Mouse (Mus musculus): ENCODE data around the gene Rbms3. TPM values are rescaled to one million over a fixed set of nuclear protein-coding genes. Genes with fewer than 3 reads are reported as not detected.

Rbms3 gene
- polyA plus RNA-seq, 1 experiment from 2014 or later, result 45.9 TPM

DNA sequence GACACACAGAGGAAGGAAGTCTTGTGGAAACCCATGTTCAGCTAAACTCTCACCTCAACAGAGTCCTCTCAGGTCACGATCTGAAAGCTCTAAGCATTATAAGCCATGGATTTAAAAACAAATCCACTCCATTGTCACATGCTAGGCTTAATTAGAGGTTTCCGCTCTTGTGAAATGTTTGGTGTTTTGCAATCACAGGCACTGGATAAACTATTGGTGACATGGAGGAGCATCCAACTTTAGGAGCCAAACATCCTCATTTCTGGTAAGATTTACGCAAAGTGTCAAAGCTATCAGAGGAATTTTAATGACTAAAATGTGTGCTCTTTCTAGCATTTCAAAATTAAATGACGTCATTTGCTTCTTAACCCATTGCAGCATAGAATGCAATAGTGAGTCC is 821.3 kb downstream of the Rbms3 start:
- DNase-seq (ENCODE audit: low spot score), result peak; percentile 16
- Histone ChIP-seq H3K4me2 (ENCODE audit: low read depth, low read length) (no peak overlapping the region), H3K4me3 (ENCODE audit: low read depth, low read length) (no peak overlapping the region), H3K4me1 (ENCODE audit: control insufficient read depth, insufficient read depth, low read length) (peaks cover 8% of the 10 kb centered on the region), H3K9ac (replicated peaks; ENCODE audit: low read length) (no peak overlapping the region), H3K9me3 (replicated peaks; ENCODE audit: control insufficient read depth, low read length) (no peaks in the 10 kb centered on the region), H3K27me3 (ENCODE audit: control insufficient read depth, insufficient read depth, low read length) (no peaks in the 10 kb centered on the region), H3K27ac (replicated peaks; ENCODE audit: low read depth, low read length) (peak overlapping the region; percentile 75; the same call in 1 of the 2 replicates), H3K36me3 (replicated peaks; ENCODE audit: control insufficient read depth, insufficient read depth, low read depth, low read length) (no peaks in the 10 kb centered on the region)
- ATAC-seq (replicated peaks; ENCODE audit: insufficient number of reproducible peaks, low FRiP score, low TSS enrichment, low read depth), result no peak
- 64% methylated on average over 4 of the region's 4 CpGs for WGBS

DNA sequence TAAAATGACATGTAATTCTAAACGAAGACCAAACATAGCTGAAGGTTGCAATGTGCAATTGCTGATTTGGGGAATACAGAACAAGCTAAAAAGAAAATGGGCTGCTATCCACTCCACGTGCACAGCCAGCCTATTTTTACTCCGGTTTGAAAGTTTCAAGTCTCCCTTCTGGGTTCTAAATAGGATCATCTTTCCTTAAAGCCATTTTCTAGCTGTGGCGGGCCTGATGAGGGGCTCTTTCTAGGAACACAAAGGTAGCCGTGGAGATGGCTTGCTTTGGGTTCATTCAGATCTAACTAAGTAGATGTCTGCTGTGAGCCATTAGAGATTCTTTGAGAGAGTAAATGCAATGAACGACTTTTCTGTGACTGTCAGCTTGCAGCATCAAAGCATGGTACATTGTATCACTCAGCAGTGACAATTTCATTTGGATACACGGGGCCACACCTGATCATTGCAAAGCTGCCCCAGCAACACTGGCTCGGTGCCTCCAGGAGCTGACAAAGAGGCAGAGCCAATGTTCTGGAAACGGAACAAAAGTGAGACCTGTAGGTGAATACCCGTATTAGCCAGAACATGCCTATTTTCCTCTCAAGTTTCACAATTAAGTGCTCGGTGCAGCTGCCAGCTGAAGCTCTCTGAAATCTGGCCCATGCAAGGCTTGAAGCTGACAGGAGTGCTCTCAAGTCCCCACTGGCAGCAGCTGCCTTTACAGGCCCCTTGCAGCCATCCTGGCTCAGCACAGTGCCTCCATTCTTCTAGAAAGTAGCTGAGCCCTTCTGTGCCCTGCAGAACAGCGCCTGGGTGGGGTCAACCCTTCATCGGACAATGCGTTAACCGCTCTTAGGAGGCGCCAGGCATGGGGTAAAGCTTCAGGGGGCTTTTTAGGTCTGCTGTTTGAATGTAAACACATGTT is 822.3 kb downstream of the Rbms3 start:
- Histone ChIP-seq H3K27ac (replicated peaks; ENCODE audit: low read depth, low read length) (peak overlapping the region; percentile 75), H3K27me3 (ENCODE audit: control insufficient read depth, insufficient read depth, low read length) (no peaks in the 10 kb centered on the region), H3K9ac (replicated peaks; ENCODE audit: low read length) (no peak overlapping the region), H3K4me3 (ENCODE audit: low read depth, low read length) (no peak overlapping the region), H3K4me2 (ENCODE audit: low read depth, low read length) (no peak overlapping the region), H3K9me3 (replicated peaks; ENCODE audit: control insufficient read depth, low read length) (no peaks in the 10 kb centered on the region), H3K36me3 (replicated peaks; ENCODE audit: control insufficient read depth, insufficient read depth, low read depth, low read length) (no peaks in the 10 kb centered on the region), H3K4me1 (ENCODE audit: control insufficient read depth, insufficient read depth, low read length) (peaks cover 8% of the 10 kb centered on the region)
- DNase-seq (ENCODE audit: low spot score), result peak; percentile 77
- WGBS, result 20% methylated on average over 16 of the region's 16 CpGs
- peak; percentile 84 for ATAC-seq (replicated peaks; ENCODE audit: insufficient number of reproducible peaks, low FRiP score, low TSS enrichment, low read depth)

DNA sequence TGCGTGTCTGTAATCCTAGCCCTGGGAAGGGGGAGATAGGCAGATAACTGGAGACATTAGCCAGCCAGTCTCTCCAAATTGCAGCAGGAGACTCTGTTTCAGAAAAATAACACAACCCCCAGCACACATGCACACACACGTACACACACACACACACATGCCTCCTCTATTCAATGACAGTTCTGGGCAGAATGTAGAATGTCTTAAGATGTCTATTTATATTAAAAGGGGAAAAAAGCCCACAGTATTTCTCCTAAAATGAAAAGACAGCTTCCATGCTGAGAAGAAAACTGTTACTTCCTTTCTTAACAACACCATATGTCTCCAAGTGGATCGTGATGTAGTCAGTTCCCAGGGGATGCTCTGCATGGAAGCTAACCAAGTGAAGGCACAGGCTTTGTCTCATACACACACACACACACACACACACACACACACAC is 826.4 kb downstream of the Rbms3 start:
- Histone ChIP-seq H3K4me1 (ENCODE audit: control insufficient read depth, insufficient read depth, low read length) (peaks cover 7% of the 10 kb centered on the region), H3K9ac (replicated peaks; ENCODE audit: low read length) (no peak overlapping the region), H3K27ac (replicated peaks; ENCODE audit: low read depth, low read length) (no peak overlapping the region), H3K27me3 (ENCODE audit: control insufficient read depth, insufficient read depth, low read length) (no peaks in the 10 kb centered on the region), H3K4me3 (ENCODE audit: low read depth, low read length) (no peak overlapping the region), H3K4me2 (ENCODE audit: low read depth, low read length) (no peak overlapping the region), H3K36me3 (replicated peaks; ENCODE audit: control insufficient read depth, insufficient read depth, low read depth, low read length) (no peaks in the 10 kb centered on the region), H3K9me3 (replicated peaks; ENCODE audit: control insufficient read depth, low read length) (no peaks in the 10 kb centered on the region)
- ATAC-seq (replicated peaks; ENCODE audit: insufficient number of reproducible peaks, low FRiP score, low TSS enrichment, low read depth), result no peak
- DNase-seq (ENCODE audit: low spot score), result no peak
- 73% methylated on average over 3 of the region's 3 CpGs for WGBS

DNA sequence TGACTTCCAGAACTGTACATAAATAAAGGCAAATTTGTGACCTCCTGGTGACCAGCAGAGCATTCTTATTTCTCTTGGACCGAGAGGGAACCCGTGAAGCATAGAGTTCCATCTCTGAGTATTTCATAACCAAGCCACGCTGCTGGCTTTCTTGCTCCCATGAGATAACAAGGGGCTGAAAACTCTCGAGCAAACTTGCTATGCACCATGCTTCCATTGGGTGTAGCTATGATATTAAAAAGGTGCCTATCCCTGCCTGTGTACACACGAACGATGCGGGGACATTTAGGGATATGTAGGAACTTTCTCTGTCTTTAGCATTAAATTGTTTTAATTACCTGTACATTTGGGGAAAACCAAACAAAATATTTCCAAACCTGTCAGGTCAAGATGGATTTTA is 827.1 kb downstream of the Rbms3 start:
- no peak for ATAC-seq (replicated peaks; ENCODE audit: insufficient number of reproducible peaks, low FRiP score, low TSS enrichment, low read depth)
- no peaks in the 10 kb centered on the region for H3K36me3 ChIP-seq (replicated peaks; ENCODE audit: control insufficient read depth, insufficient read depth, low read depth, low read length)
- no peak overlapping the region for H3K4me2 ChIP-seq (ENCODE audit: low read depth, low read length)
- H3K4me1 ChIP-seq (ENCODE audit: control insufficient read depth, insufficient read depth, low read length), result peaks cover 2% of the 10 kb centered on the region
- no peak overlapping the region for H3K27ac ChIP-seq (replicated peaks; ENCODE audit: low read depth, low read length)
- H3K9ac ChIP-seq (replicated peaks; ENCODE audit: low read length), result no peak overlapping the region
- H3K9me3 ChIP-seq (replicated peaks; ENCODE audit: control insufficient read depth, low read length), result no peaks in the 10 kb centered on the region
- H3K27me3 ChIP-seq (ENCODE audit: control insufficient read depth, insufficient read depth, low read length), result no peaks in the 10 kb centered on the region
- DNase-seq (ENCODE audit: low spot score), result no peak
- H3K4me3 ChIP-seq (ENCODE audit: low read depth, low read length), result no peak overlapping the region
- WGBS, result 83% methylated on average over 7 of the region's 7 CpGs

DNA sequence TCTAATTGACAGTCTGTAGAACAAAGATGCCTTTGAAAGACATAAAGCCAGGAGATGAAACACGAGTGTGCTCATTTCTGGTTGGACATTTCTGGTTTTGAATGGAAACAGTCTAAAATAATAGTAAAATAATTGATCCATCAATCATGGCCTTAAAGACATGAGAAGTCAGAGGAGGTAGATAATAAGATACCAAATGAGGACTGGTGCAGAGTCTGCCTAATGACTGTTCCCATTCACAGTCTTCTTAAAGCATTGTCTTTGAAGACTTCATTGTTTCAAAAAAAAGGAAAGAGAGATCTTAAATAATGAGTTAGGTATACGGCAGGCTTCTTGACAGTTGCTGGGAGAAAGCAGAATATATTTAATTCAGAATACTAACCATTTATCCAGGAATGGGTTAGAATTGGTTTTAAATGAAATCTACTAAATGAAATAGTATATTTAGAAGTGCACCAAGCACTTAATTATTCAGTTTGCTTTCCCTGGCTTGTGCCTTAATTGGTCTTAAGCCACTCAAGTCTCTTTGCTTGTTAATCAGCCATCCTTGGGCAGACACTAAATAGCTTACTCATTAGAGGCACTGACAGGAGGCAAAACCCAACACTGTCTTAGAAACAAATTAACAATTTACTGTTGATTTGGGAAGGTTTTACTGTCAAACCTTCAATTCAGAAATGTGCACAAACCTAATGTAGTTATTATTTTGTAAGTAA is 834.3 kb downstream of the Rbms3 start:
- H3K9ac ChIP-seq (replicated peaks; ENCODE audit: low read length), result no peak overlapping the region
- no peaks in the 10 kb centered on the region for H3K27me3 ChIP-seq (ENCODE audit: control insufficient read depth, insufficient read depth, low read length)
- ATAC-seq (replicated peaks; ENCODE audit: insufficient number of reproducible peaks, low FRiP score, low TSS enrichment, low read depth) (no peak), DNase-seq (ENCODE audit: low spot score) (no peak)
- 55% methylated on average over 2 of the region's 2 CpGs for WGBS
- H3K36me3 ChIP-seq (replicated peaks; ENCODE audit: control insufficient read depth, insufficient read depth, low read depth, low read length), result no peaks in the 10 kb centered on the region
- no peak overlapping the region for H3K4me2 ChIP-seq (ENCODE audit: low read depth, low read length)
- no peaks in the 10 kb centered on the region for H3K9me3 ChIP-seq (replicated peaks; ENCODE audit: control insufficient read depth, low read length)
- H3K4me1 ChIP-seq (ENCODE audit: control insufficient read depth, insufficient read depth, low read length), result no peaks in the 10 kb centered on the region
- no peak overlapping the region for H3K4me3 ChIP-seq (ENCODE audit: low read depth, low read length)
- H3K27ac ChIP-seq (replicated peaks; ENCODE audit: low read depth, low read length), result no peak overlapping the region

DNA sequence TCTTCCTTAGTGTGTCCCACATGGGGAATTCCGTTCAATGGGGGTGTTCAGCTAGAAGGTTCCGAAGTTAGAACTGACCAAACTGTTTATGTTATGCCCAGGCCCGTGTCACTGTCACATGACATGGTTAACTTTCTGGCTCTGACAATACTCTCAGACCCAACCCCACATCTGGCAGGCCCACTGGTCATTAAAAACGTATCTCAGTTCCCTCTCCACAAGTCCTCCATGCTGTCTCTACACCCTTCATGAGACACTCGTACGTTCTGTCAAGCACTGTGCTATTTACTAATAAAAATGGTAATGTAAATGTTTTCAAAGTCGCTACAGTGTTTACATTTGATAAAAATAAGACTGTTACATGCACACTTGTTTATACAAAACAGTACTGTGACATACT is 837.9 kb downstream of the Rbms3 start:
- DNase-seq (ENCODE audit: low spot score) (no peak), ATAC-seq (replicated peaks; ENCODE audit: insufficient number of reproducible peaks, low FRiP score, low TSS enrichment, low read depth) (no peak)
- Histone ChIP-seq H3K4me2 (ENCODE audit: low read depth, low read length) (no peak overlapping the region), H3K36me3 (replicated peaks; ENCODE audit: control insufficient read depth, insufficient read depth, low read depth, low read length) (no peaks in the 10 kb centered on the region), H3K9ac (replicated peaks; ENCODE audit: low read length) (no peak overlapping the region), H3K9me3 (replicated peaks; ENCODE audit: control insufficient read depth, low read length) (no peaks in the 10 kb centered on the region), H3K27me3 (ENCODE audit: control insufficient read depth, insufficient read depth, low read length) (no peaks in the 10 kb centered on the region), H3K4me1 (ENCODE audit: control insufficient read depth, insufficient read depth, low read length) (no peaks in the 10 kb centered on the region), H3K4me3 (ENCODE audit: low read depth, low read length) (no peak overlapping the region), H3K27ac (replicated peaks; ENCODE audit: low read depth, low read length) (no peak overlapping the region)
- WGBS, result 83% methylated on average over 7 of the region's 7 CpGs

DNA sequence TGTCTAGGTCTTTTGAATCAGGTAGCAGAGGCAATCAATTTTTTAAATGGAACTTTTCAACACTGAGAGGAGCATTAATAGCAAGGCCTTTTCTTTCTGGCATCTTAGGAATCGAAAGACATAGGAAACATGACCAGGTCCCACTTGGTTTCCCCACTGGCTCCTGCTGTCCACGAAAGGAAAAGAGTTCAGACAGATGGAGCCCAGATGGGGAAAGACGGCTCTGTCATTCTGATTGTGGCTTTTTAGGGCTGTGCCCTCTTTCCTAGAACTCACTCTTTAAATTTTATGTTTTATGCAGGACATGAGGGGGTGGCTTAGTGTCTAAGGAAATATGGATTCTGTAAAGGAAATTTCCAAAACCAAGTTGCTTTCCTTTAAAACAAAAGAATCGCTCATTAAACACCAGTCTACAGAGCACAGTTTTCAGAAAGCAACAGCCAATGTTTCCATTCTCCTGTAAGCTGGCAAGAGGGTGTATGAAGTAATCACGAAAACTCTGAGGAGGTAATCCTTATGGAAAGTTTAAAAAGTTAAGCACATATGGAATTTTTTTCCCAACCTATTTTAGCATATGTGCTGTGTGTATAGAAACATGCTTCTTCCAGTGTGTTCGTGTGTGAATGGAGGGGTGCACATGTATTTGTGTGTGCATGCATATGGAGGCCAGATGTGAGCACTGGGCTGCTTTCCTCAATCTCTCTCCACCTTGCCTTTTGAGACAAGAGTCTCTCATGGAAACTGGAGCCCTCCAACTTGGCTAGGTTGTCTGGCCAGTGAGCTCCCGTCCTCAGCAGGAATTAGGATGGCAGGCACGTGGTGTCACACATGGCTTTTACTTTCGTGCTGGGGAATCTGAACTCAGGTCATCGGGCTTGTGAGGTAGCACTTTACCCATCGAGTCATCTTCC is 843.3 kb downstream of the Rbms3 start:
- H3K9ac ChIP-seq (replicated peaks; ENCODE audit: low read length), result no peak overlapping the region
- 0 out of 2 replicates have a peak overlapping the region, but pooled peaks have one; percentile 3 for H3K27ac ChIP-seq (replicated peaks; ENCODE audit: low read depth, low read length)
- no peaks in the 10 kb centered on the region for H3K36me3 ChIP-seq (replicated peaks; ENCODE audit: control insufficient read depth, insufficient read depth, low read depth, low read length)
- ATAC-seq (replicated peaks; ENCODE audit: insufficient number of reproducible peaks, low FRiP score, low TSS enrichment, low read depth) (0 out of 2 replicates have a peak, but pooled peaks have one; percentile 52), DNase-seq (ENCODE audit: low spot score) (peak; percentile 52)
- no peaks in the 10 kb centered on the region for H3K4me1 ChIP-seq (ENCODE audit: control insufficient read depth, insufficient read depth, low read length)
- no peak overlapping the region for H3K4me3 ChIP-seq (ENCODE audit: low read depth, low read length)
- WGBS, result 52% methylated on average over 11 of the region's 11 CpGs
- no peaks in the 10 kb centered on the region for H3K27me3 ChIP-seq (ENCODE audit: control insufficient read depth, insufficient read depth, low read length)
- no peak overlapping the region for H3K4me2 ChIP-seq (ENCODE audit: low read depth, low read length)
- H3K9me3 ChIP-seq (replicated peaks; ENCODE audit: control insufficient read depth, low read length), result no peaks in the 10 kb centered on the region
